Mouse (Mus musculus) gastrocnemius, adult 8-10 months (tissue): Measurements from ENCODE around the gene Rpl41. TPM values are rescaled to one million over a fixed set of nuclear protein-coding genes. Genes with fewer than 3 reads are reported as not detected.

ENCODE experiments used
- DNase-seq, 2 experiments: peaks; one replicate each; pipeline ENCODE4 v3.0.0; 2022; ENCODE audit warnings: low spot score in 2 of 2
- total RNA-seq, 4 experiments: library from RNA; stranded (reverse); gene quantifications; 2 replicates each; pipeline ENCODE4 v1.2.4; 2022

Gene Rpl41
- 1,000 to 10,000 TPM in 2 of 4 experiments, 100 to 1,000 TPM in 2; 907 to 1,327 (median 1,023) TPM for total RNA-seq

DNA sequence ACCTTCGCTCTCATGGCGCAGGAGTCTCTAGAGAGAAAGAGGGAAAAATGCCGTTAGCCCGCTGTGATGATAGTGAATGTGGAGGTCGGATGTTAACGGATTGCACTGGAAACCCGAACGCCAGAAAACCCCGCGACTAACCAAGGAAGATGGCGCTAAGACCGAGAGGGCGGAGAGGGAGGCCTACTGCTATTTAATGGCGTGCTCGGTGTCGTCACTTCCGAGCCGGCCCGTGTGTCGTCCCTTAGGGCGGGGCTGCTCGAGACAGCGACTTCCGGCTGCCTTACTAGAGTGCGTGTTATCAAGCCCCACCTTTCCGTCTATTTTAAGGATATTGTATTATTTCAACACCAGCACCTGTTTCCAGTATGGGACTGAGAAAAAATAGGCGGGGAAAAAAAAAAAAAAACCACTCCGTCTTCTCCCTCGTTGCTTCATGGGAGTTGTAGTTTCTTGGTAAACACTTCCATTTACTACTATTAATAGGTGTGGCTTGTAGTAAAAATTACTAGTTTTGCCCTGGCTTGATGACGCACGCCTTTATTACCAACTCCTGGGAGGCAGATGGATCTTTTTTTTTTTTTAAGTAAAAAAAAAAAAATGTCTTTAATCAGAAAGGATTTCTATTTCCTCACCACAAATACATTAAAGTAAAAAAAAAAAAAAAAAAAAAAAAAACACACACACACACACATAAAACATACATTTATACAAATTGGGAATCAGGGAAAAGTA lies at the start of gene Rpl41:
Gene Rpl41, minus strand, starts transcription at position 359 of the 735 bp plus-strand sequence.
- DNase-seq = peak; percentile 86 to 92

DNA sequence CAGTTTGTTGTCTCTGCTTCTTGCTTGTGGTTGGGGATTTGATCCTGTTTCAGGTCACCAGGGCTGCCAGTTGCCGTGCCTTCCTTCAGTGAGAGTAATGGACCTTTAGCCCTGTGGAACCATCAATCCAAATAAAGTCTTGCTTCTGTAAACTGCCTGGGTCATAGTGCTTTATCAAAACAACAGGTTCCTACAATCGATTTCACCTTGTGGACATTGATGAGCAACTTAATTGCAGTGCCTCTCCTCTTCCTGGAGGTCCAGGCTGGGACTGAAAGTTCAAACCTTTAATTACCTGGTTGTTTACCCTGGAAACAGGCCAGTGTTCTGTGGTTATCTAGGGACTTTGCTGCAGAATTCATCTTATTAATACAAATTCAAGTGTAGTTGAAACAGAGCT lies 49.4 kb upstream of the Rpl41 start:
- DNase-seq = no peak

- DNase-seq = no peak
Observed at GRCm38 (mm10) chr10:128592797-128593196, 43.7 kb upstream of the Rpl41 start.

DNA sequence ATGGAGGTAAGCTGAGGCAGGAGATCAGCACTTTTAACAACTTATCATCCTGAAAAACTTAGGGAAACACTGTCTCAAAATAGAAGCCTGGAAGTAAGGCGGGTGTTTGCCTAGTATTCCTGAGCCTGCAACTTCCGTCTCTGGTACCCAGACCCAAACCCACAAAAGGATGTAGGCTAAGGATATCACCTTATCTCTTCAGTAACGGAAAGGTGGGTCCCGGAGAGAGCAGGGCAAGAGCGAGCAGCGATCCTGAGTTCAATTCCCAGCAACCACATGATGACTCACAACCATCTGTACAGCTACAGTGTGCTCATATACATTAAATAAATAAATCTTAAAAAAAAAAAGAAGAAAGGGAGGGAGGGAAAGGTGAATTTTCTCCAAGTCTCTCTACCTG lies 42.3 kb upstream of the Rpl41 start:
- no peak for DNase-seq

DNA sequence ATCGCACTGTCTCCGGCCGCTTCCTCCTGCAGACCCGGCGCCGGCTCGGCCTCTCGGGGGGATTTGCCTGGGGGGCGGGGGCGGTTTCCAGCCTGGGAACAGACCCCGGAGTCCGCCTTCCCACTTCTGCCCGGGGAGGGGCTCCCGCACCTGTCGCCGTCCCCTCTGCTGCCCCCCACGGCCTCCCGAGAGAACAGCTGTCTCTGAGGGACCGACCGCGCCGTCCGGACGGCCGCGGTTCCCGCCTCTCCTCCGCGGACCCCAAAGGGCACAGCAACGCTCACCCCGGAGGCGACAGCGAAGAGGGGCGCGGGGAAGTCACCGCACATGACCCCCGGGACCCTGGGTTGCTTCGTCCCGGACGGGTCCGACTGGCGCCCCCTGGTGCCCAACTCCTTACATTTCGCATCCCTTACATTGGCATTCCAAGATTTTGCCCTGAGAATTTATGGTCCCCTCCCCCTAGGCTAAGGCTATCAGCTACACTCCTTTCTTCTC lies 41.1 kb upstream of the Rpl41 start:
- DNase-seq = no peak

DNA sequence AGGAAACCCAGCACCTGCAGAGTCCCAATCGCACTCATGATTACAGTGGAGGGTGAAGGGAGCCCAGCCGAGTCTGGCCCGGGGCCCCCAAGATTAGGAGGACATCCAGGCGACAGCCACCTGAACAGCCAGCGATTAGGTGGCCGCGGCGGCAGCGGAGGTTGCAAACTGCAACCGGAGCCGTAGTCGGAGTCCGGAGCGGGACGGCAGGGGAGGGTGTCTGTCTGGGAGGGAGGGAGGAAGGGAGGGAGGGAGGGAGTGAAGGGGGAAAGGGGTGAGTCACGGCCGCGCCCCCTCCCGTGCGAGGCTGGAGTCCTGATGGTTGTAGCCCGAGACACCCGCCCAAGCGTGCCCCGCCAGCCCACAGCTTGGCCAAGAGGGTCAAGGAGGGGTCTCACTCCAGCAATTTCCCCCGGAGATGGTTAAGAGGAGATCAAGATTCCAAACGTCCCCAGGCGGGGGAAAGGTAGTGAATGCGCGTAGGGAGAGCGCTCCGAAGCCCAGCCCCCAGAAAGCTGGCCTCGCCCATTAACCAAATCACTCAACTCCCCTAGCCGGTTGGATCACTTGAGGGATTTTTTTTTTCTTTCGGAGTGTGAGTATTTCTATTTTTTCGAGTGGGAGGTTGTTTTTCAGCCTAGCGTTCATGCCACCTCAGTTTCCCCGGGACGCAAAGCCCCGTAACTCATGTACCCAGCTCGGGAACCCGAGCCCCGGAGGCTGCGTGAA lies 40.5 kb upstream of the Rpl41 start, which contains the start of gene Erbb3:
Gene Erbb3, minus strand, starts transcription at position 189 of the 729 bp plus-strand sequence.
- peak in 1 of 2 experiments; percentile 13 for DNase-seq

GRCm38 (mm10) chr10:128588775-128589463 lies 39.8 kb upstream of the Rpl41 start:
- no peak for DNase-seq

GRCm38 (mm10) chr10:128588136-128588535 lies 39.0 kb upstream of the Rpl41 start:
- no peak for DNase-seq

DNA sequence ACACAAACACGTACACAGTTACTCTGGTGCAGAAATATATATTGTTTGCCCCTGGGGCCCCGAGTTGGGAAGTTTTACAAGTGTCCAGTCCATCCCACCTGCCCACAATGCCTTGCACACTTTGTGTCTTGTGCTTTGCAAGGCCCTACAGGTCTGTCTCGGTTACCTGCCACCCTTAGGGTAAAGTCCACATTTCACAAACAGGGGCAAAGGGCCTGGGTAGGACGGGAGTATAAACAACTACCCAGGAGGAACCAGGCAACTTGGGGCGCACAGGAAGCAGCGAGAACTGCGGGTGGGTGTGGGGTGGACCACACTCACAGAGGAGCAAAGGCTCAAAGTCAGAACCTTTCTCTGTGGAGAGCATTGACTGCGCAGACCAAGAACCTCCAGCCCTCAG lies 38.6 kb upstream of the Rpl41 start:
- DNase-seq = no peak

GRCm38 (mm10) chr10:128587120-128587519 lies 38.0 kb upstream of the Rpl41 start:
- no peak for DNase-seq

- no peak for DNase-seq
Observed at GRCm38 (mm10) chr10:128586546-128586945, 37.4 kb upstream of the Rpl41 start.

DNA sequence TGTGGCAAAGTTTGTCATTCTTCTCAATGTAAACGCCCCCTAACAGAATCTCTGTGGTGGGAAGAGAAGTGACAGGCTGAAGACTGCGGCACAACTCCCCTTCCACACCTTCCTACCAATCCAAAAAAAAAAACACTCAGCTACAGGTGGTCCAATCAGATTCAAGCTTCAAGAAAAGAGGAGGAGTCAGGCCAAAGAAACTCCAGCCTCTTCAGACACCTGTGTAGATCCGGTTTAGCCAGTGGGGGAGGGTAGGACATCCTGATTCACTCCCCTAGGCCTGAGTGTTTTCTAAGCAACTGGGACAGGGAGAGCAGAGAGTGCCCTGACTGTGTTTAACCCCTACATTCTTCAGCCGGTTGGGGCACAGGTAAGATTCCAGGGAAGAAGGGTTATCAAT lies 35.3 kb upstream of the Rpl41 start:
- no peak for DNase-seq

DNA sequence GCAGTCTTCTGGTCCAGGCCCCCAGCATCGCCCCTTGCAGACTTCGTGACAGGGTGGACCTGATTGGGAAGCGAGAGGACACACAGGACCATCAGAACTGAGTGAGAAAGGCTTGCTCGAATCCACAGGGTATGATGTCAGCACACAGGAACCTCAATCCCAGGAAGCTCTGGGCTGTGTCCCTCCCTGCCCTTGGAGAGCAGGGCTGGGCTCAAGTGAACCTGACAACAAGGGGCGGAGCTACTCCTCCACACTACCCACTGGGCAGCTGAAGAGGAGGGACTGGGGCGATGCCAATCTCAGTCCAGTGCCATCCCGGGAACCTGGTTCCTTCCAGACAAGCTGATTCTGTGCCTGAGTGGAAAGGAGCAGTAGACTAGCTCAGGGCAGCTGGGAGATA lies 34.5 kb upstream of the Rpl41 start:
- peak; percentile 40 to 65 for DNase-seq

GRCm38 (mm10) chr10:128579731-128580130 lies 30.6 kb upstream of the Rpl41 start:
- no peak for DNase-seq

DNA sequence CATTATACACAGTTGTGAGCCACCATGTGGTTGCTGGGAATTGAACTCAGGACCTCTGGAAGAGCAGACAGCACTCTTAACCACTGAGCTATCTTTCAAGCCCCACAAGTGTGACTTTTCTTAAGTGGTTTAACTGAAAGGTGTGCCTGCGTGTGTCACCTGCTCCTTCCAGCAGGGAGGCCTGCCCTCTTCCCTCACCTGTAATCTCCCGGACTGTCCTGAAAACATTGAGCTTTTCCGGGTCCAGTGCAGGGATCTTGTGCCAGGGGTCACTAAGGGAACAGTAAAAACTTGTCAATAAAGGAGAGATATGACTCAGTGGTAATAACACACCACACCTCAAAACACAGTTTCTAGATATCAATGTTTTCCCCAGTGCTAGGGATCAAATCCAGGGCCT lies 30.2 kb upstream of the Rpl41 start:
- no peak for DNase-seq

GRCm38 (mm10) chr10:128578330-128578729 lies 29.2 kb upstream of the Rpl41 start:
- DNase-seq = no peak

GRCm38 (mm10) chr10:128575063-128575462 lies 26.0 kb upstream of the Rpl41 start:
- no peak for DNase-seq

DNA sequence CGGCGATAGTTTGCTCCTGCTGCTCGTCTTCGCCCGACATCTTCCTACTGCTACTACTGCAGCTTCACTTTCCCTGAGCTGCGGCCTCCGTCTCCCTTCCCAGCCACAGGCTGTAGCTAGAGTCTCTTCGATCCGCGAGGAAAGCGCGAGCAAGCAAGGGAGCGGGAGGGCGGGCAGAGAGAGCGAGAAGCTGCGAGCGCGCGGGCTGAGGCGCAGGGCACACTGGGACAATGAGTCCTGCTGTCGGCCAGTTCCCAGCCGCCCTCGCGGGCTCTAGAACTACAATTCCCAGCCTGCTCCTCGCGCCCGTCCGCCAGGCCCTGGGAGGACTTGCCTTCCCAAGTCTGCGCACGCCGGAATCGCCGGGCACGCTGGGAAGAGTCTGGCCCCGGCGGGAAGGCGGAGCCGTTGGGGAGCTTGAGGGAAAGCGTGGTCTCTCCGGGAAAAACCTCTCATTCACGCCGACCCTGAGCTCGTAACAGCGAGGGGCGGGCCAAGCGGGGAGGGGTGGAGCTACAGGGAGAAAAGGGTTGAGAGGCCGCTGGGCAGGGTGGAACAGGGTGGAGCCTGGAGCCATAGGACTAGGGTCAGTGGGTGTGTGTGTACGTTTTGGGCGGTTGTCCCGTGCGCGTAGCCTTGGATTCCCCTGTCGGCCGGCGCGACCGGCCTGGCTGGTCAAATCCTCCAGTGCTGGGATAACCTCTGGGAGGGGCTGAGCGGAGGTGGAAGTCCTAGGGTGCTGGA lies 16.9 kb upstream of the Rpl41 start, which contains the start of gene Pa2g4:
Gene Pa2g4, minus strand, starts transcription at position 200 of the 744 bp plus-strand sequence.
- DNase-seq = peak; percentile 94 to 97

DNA sequence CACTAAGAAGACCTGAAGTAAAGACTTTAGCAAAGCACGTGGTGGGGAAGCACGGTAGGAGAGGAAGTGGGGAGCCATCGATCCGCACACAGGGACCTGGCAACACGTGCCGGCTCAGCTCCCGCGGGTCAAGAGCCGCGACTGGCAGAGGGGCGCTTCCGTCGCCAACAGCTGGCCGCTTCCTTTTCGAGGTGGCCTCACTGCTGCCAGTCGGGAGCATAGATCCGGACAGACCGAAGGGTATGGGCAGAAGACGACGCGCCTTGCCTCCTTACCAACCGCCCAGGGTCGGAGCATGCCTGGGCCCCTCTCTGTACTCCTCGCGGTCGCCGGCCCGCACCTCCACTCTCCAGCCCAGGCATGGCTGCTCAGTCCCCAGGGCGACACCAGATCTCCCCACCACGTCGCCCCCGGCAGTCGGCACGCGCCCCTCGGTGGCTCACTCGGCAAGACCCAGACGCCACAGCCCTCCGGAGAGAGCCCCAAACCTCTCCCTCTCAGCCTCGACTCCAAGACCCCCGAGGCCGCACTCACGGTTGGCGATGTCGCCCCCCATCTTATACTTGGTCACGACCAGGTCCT lies 16.2 kb upstream of the Rpl41 start:
- no peak for DNase-seq

DNA sequence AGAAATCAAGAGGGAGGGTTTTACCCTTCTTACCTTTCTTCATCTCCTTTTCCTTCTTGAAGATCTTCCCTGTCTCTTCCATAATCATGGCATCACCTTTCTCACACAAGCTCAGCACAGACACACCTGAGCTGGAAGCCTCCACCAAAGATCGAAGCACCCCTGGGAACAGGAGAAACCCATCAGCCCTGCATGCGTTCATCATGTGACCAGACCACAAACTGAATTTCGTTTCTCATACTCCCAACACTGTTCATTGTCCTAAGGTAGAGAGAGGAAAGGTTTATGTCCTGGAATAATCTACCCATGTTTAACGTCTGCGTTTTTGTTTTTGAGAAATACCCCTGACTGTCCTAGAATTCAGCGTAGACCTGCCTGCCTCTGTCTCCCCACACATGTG lies 14.4 kb upstream of the Rpl41 start:
- DNase-seq = no peak

- no peak for DNase-seq
Observed at GRCm38 (mm10) chr10:128556963-128557362, 7.9 kb upstream of the Rpl41 start.
